Mouse (Mus musculus) E14TG2a.4 (cell line): ENCODE results near the gene Csrnp2.

ENCODE experiments used
- H3K27me3 ChIP-seq: 2 replicates; pipeline ENCODE4 v1.6.1; 2014; ENCODE audit warnings: low read length, control low read depth; ENCODE audit not compliant: insufficient read depth
- H3K36me3 ChIP-seq: 2 replicates; pipeline ENCODE4 v1.6.1; 2014; ENCODE audit warnings: low read length, control low read depth; ENCODE audit not compliant: insufficient read depth
- H3K4me1 ChIP-seq: replicated peaks from 2 replicates; pipeline ENCODE4 v1.6.1; 2014; ENCODE audit warnings: low read depth, low read length, control low read depth
- H3K4me3 ChIP-seq: replicated peaks from 2 replicates; pipeline ENCODE4 v1.5.1; 2014; ENCODE audit warnings: mild to moderate bottlenecking, low read length
- H3K9me3 ChIP-seq: 2 replicates; pipeline ENCODE4 v1.6.1; 2014; ENCODE audit warnings: low read length, control low read depth
- CTCF ChIP-seq: conservative IDR thresholded peaks from 2 replicates; pipeline ENCODE4 v1.5.1; 2014; ENCODE audit warnings: low read length
- NANOG ChIP-seq: IDR thresholded peaks from 2 replicates; pipeline ENCODE4 v1.6.1; 2014; ENCODE audit warnings: borderline replicate concordance, low read length, mixed read lengths
- POU5F1 ChIP-seq: IDR thresholded peaks from 2 replicates; pipeline ENCODE4 v1.6.1; 2014; ENCODE audit warnings: low read length, borderline replicate concordance

Gene Csrnp2

GRCm38 (mm10) chr15:100468295-100469188 is 26.7 kb downstream of the Csrnp2 start, which contains the start of gene Letmd1:
Letmd1 (plus strand) TSS chr15:100469023.
- Histone ChIP-seq H3K4me3 (peak within 1 kb of the TSS; percentile 85), H3K27me3 (peaks cover 20% of the 10 kb centered on the region), H3K9me3 (no peaks in the 10 kb centered on the region), H3K4me1 (peaks cover 52% of the 10 kb centered on the region), H3K36me3 (no peaks in the 10 kb centered on the region)
- TF ChIP-seq CTCF (peak; percentile 21; the same call in 1 of the 2 replicates), POU5F1 (no peak), NANOG (no peak)

- no peaks in the 10 kb centered on the region for H3K36me3 ChIP-seq
- H3K4me1 ChIP-seq, result peaks cover 47% of the 10 kb centered on the region
- H3K9me3 ChIP-seq, result no peaks in the 10 kb centered on the region
- TF ChIP-seq NANOG (no peak), POU5F1 (no peak), CTCF (no peak)
- peaks cover 20% of the 10 kb centered on the region for H3K27me3 ChIP-seq
- H3K4me3 ChIP-seq, result peak overlapping the region; percentile 85; the same call in 1 of the 2 replicates
These were observed 27.6 kb downstream of the Csrnp2 start for GRCm38 (mm10) chr15:100467738-100468137.

GRCm38 (mm10) chr15:100465432-100465831 is 29.9 kb downstream of the Csrnp2 start:
- Histone ChIP-seq H3K4me1 (peaks cover 42% of the 10 kb centered on the region), H3K9me3 (no peaks in the 10 kb centered on the region), H3K27me3 (peaks cover 15% of the 10 kb centered on the region), H3K36me3 (no peaks in the 10 kb centered on the region), H3K4me3 (no peak overlapping the region)
- TF ChIP-seq CTCF, result no peak
- TF ChIP-seq NANOG, result no peak
- TF ChIP-seq POU5F1, result no peak

GRCm38 (mm10) chr15:100463712-100464111 is 31.6 kb downstream of the Csrnp2 start:
- Histone ChIP-seq H3K4me1 (peaks cover 33% of the 10 kb centered on the region), H3K27me3 (peaks cover 10% of the 10 kb centered on the region), H3K36me3 (no peaks in the 10 kb centered on the region), H3K4me3 (no peak overlapping the region), H3K9me3 (no peaks in the 10 kb centered on the region)
- peak; percentile 76 for TF ChIP-seq CTCF
- TF ChIP-seq NANOG, result no peak

- H3K4me1 ChIP-seq, result peaks cover 26% of the 10 kb centered on the region
- no peak overlapping the region for H3K4me3 ChIP-seq
- no peaks in the 10 kb centered on the region for H3K36me3 ChIP-seq
- peaks cover 13% of the 10 kb centered on the region for H3K27me3 ChIP-seq
- H3K9me3 ChIP-seq, result no peaks in the 10 kb centered on the region
- TF ChIP-seq CTCF (no peak), POU5F1 (no peak), NANOG (no peak)
These were observed 33.2 kb downstream of the Csrnp2 start for GRCm38 (mm10) chr15:100462086-100462485.

- TF ChIP-seq CTCF, result no peak
- TF ChIP-seq NANOG, result no peak
- no peak for TF ChIP-seq POU5F1
- no peaks in the 10 kb centered on the region for H3K36me3 ChIP-seq
These were observed 33.6 kb downstream of the Csrnp2 start for GRCm38 (mm10) chr15:100461646-100462045.

GRCm38 (mm10) chr15:100460942-100461341 is 34.3 kb downstream of the Csrnp2 start:
- Histone ChIP-seq H3K27me3 (peaks cover 13% of the 10 kb centered on the region), H3K4me1 (peaks cover 33% of the 10 kb centered on the region), H3K36me3 (no peaks in the 10 kb centered on the region), H3K9me3 (no peaks in the 10 kb centered on the region), H3K4me3 (no peak overlapping the region)
- no peak for TF ChIP-seq CTCF
- TF ChIP-seq NANOG, result no peak
- no peak for TF ChIP-seq POU5F1

More at GRCm38 (mm10) chr15:100461646-100462045, 33.6 kb downstream of the Csrnp2 start:
- H3K9me3 ChIP-seq, result no peaks in the 10 kb centered on the region
- peaks cover 13% of the 10 kb centered on the region for H3K27me3 ChIP-seq
- peaks cover 27% of the 10 kb centered on the region for H3K4me1 ChIP-seq
- no peak overlapping the region for H3K4me3 ChIP-seq

- H3K4me1 ChIP-seq, result peaks cover 28% of the 10 kb centered on the region
- no peaks in the 10 kb centered on the region for H3K36me3 ChIP-seq
- no peak overlapping the region for H3K4me3 ChIP-seq
- TF ChIP-seq CTCF (peak; percentile 53), POU5F1 (no peak)
- H3K9me3 ChIP-seq, result no peaks in the 10 kb centered on the region
- H3K27me3 ChIP-seq, result peaks cover 13% of the 10 kb centered on the region
These were observed 37.2 kb downstream of the Csrnp2 start for GRCm38 (mm10) chr15:100458055-100458454.

- Histone ChIP-seq H3K27me3 (peaks cover 13% of the 10 kb centered on the region), H3K4me1 (peaks cover 28% of the 10 kb centered on the region), H3K9me3 (no peaks in the 10 kb centered on the region), H3K36me3 (no peaks in the 10 kb centered on the region), H3K4me3 (no peak overlapping the region)
- TF ChIP-seq NANOG (no peak), POU5F1 (no peak), CTCF (peak; percentile 80)
These were observed 37.9 kb downstream of the Csrnp2 start for GRCm38 (mm10) chr15:100457340-100457739.
